Comparison of ENCODE assay signal across 8 mouse cellular contexts in the genomic region with DNA sequence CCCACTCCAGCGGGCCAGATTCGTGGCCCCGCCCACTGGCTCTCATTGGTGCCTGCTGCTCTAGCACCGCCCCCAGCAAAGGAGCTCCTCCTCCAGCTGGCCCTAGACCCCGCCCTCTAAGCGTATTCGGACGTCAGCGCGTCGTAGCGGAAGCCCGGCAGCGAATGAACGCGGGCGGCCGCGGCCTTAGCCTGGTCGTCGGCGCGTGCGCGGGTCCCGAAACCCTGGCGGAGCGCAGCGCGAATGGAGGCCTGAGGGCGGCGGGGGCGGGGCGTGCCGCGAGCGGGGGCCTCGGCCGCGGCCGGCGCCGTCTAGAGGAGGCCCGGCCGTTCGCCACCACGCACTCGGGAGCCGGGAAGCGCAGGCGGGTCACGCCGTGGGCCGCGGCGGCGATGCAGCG. TPM values are rescaled to one million over a fixed set of nuclear protein-coding genes. Genes with fewer than 3 reads are reported as not detected.
DNase-seq lines count a peak whose midpoint lies in the region; ATAC-seq lines count a peak whose summit lies in the region.

Gene Carnmt1 (plus strand): TSS at position 157 of the 400 bp plus-strand sequence.

- peak; percentile 97 for ATAC-seq in megakaryocyte progenitor cell, adult 5-6 weeks (replicated peaks; ENCODE audit: poor library complexity)

- peak; percentile 99 for DNase-seq in adipocyte (ENCODE audit: low spot score)
- DNase-seq in embryo, embryonic 10 days (ENCODE audit: low spot score): peak; percentile 98
- DNase-seq in gastrocnemius, postnatal 10 days: peak; percentile 99
- peak; percentile 99 for DNase-seq in induced T-regulatory cell, adult 2 months (ENCODE audit: low read depth)
- peak; percentile 95 to 98 for DNase-seq in left cerebral cortex, adult 9 months (ENCODE audit: low spot score in 2 of 2)
- DNase-seq in right cerebral cortex, postnatal 14 days: peak; percentile 97
- peak; percentile 98 to 99 for DNase-seq in urinary bladder, postnatal 36 days (ENCODE audit: low spot score in 2 of 2)

RNA-seq across cellular contexts. Expression of gene Carnmt1, which starts in this region (rescaled TPM):
- total RNA-seq in gastrocnemius, postnatal 10 days (2021): 10 to 100 TPM; 55.6 to 58.0 TPM
- 34.2 and 38.6 TPM in 2 replicates for total RNA-seq in megakaryocyte progenitor cell, adult 5-6 weeks (2015)
- total RNA-seq in megakaryocyte progenitor cell, adult 5-6 weeks (2017): 23.2 and 30.4 TPM in 2 replicates

Comparison
In these comparisons a context has a peak if more than half of its experiments do, and no peak if none do; other contexts are left out.
1. Peak in every context shown above with its lines: DNase-seq and ATAC-seq.